Mouse (Mus musculus): ENCODE measurements at regions not wholly inside any gene's neighbourhood (a gene's known extent, or its start where the extent isn't known, plus 50 kb on each side); places are given as distances from the start of the nearest gene placed in this dataset.
"Not testable (repeated sequence)": the region's sequence is repeated elsewhere in the genome, so short reads cannot be mapped to it uniquely, and the experiment has no call there.

DNA sequence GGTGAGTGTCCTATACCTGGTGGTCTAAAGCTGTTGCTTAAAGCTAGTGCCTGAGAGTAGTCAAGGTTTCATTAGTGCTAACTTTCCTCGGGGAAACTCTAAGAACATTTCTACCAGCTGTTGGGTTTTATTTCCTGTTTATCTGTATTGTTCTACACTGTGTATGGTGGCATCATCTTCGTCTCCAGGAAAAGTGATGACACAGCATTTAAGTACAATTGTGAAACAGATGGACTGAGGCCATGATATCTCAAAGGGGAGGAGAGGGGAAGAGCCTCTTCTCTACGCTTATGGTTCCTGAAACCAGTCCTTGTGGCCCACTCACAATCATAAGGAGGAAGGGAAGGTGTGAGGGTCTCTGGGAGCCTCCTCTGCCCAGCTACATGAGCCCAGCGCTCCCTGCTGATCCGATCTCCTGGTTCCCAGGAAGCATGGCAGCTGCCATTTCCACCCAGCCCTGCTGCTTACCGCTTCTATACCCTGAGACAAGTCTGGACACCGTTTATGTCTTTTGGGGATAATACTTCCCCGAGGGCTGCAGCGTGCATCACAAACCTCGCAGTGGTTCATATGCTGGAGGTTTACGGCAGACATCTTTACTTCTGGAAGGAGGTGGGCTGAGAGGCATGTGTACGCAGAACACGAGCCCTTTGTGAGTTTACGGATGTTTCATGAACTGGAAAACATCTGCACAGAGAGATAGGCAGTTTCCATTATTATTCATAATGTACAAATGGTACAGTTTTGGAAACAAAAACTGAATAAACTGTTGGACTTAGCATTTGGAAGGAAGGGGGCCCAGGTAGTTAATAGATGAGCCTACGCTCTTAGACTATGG lies 189.6 kb downstream of the Fam43a start:
- intact Hi-C loops (cut with DNase I), result no loop called here
- DNase-seq (ENCODE audit: extremely low spot score in 1 of 2, low spot score in 2 of 2), result no peak

DNA sequence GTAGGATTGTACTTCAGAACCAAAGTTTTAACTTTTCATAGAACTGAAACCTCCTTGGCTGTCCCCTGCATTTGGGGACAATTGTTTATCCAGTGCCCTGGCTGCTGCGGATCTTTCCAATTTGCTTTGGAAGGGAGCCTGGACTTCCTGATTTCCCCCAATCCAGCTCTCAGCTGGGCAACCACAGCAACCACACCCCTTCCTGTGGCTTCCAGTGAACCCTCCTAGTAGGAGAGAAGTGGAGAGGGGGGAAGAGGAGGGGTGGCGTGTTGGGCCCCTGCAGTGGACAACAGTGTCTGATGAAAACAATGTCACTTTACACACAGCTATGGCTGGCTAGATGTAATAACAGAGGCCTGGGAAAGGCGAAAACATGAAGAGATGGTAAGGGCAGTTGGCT lies 190.5 kb downstream of the Fam43a start:
- peak in 1 of 2 experiments; percentile 65 for DNase-seq (ENCODE audit: extremely low spot score in 1 of 2, low spot score in 2 of 2)
- intact Hi-C loops (cut with DNase I), result no loop called here

DNA sequence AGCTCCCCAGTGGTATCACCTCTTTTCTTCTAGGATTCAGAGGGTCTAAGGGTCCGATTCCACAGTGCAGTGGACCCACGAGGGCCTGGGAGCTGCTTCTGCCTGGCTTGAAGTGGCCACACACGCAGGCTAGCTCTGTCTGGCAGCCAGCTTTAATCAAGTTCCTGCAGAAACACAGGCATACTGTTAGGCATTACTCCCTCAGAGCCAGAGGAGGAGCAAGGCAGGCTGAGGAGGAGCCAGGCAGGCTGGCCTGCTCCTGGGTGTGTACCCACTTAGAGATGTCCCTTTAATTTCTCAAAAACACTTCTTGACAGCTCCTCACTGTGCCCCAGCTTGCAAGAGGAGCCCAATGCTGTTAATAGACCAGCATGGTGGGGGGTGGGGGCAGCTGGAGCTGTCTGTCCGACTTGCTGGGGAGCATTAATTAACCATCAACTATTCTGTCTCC lies 191.1 kb downstream of the Fam43a start:
- intact Hi-C loops (cut with DNase I), result no loop called here
- DNase-seq (ENCODE audit: extremely low spot score in 1 of 2, low spot score in 2 of 2), result peak in 1 of 2 experiments; percentile 55

DNA sequence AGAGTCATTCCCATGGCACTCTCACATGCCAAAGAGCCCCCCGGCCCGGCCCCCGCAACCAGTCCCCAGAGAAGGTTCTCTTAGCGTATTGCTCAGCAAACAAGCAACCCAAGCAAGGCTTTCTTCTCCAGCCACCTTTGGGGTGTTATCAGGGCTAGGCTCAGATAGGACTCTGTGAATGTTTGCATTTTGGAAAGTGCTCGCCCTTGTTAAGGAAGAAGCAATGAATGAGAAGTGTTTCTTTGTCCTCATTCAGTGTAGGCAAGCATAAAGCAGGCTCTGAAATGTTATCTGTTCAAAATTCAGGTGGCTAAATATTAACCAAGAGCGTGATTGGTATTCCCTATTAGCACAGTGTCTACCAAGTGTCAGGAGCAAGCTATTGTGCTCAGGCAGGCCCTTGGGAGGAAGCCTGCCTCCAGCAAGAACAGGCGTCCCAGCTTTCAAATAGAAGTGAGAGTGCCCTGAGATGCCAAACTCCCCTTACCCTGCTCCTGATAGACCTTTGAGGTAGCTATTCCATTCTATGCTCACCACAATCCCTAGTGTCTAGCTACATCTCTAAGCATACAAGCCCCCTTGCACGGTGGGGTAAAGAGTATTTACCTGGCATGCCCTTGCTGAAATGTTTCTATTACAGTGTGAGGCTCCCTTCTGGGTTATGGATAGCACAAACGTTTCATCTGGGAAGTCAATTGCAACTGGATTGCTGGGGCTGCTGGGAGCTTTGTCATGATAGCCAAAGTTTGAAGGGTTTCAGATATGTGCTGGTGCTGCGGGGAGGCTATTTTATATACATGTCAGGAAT lies 191.7 kb downstream of the Fam43a start:
- DNase-seq (ENCODE audit: extremely low spot score in 1 of 2, low spot score in 2 of 2), result no peak
- intact Hi-C loops (cut with DNase I), result no loop called here

DNA sequence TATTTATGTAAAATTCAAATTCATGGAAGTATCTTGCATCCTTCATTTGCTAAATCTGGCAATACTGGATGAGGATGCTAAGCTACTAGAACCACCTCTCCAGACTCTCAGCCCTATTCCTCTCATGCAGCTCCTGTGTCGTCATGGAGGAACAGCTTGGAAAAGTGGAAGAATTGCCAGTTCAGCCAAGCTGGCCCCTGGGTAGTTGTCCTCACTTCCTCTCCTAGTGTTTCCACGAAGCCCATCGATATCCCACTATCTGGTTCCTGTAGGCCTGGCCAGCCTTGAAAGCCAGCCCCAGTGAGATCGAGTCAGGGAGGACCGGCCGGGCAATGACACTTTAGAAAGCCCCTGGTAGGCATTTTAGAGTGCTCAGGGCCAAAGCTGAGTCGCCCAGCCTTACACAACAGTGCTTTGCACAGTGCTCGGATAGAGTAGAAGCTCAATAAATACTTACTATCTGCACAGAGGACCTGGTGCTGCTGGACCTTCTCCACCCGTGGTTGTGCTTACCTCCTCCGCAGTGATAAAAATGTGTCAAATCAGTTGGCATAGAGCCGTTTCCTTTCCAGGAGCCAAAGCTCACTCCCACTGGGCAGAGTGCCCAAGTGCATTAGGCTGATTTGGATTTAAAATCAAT lies 193.3 kb downstream of the Fam43a start:
- intact Hi-C loops (cut with DNase I), result no loop called here
- DNase-seq (ENCODE audit: extremely low spot score in 1 of 2, low spot score in 2 of 2), result no peak

DNA sequence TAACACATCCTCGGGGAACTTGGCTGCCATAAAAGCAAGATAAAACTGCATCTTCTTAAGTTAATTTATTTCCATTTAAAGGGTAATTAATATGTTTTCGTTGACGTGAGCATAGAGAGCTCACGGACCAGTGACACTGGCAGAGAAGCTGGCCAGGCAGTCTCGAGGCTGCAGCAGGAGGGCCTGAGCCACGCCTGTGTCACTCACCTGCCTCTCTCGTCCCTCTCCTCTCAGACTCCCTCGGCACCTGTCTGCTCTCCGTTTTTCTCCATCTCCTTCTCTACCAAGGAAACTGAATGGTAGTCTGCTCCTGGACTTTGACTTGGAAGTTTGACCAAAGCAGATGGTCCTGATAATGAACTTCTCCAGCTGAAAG lies 193.8 kb downstream of the Fam43a start:
- intact Hi-C loops (cut with DNase I), result no loop called here
- DNase-seq (ENCODE audit: extremely low spot score in 1 of 2, low spot score in 2 of 2), result no peak

DNA sequence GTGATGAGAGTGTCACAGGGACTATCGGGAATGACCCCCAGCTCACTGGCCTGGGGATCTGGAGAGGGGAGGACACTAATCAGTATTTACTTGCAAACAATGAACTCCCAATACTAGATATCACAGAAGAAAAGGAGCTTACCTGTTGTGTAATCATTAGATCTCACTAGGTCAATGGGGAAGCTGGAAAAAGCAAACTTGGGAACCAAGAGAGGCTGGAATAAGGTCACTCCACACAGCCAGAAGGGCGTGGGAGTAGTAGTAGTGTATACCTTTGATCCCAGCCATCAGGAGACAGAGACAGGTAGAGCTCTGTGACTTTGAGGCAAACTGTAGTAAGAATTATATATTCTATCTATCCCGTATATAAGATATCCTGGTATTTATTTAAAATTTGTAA lies 194.3 kb downstream of the Fam43a start:
- intact Hi-C loops (cut with DNase I), result no loop called here
- DNase-seq (ENCODE audit: extremely low spot score in 1 of 2, low spot score in 2 of 2), result no peak

DNA sequence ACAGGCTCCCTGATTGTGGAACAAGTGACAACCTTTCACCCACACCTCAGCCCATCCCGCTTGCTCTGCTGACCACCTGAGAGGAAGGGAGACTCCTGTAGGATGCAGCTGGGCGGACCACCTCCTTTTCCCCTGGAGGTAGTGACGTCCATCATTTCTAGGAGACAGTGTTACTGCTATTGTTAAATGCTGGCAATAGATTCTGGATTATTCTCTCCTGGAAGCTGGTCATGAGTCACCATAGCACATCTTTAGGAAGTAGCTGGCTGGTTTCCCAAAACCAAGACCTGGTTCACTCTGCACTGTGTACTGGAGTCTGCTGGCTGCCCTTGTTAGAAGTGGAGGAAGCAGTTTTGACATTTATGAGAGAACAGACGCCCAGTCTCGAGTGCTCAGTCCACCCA lies 196.0 kb downstream of the Fam43a start:
- intact Hi-C loops (cut with DNase I), result no loop called here
- DNase-seq (ENCODE audit: extremely low spot score in 1 of 2, low spot score in 2 of 2), result peak in 1 of 2 experiments; percentile 36

DNA sequence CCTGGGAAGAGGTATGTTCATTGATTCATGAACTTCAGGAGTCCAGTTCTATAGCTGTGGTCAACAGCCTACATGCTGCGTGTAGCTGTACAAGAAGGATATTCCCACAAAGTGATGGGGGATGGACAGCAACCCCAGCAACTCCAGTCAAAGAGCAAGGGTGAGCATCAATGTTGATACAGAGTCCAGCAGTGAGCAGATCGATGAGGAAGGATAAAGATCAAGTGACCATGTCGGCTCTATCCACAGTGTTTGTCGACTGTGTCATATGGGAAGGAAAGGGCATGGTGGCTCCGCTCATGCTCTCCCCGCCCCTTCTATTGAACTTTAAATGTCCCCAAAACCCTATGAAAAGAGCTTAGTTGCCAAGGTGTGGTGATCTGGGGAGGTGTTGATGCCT lies 196.6 kb downstream of the Fam43a start:
- DNase-seq (ENCODE audit: extremely low spot score in 1 of 2, low spot score in 2 of 2), result no peak

DNA sequence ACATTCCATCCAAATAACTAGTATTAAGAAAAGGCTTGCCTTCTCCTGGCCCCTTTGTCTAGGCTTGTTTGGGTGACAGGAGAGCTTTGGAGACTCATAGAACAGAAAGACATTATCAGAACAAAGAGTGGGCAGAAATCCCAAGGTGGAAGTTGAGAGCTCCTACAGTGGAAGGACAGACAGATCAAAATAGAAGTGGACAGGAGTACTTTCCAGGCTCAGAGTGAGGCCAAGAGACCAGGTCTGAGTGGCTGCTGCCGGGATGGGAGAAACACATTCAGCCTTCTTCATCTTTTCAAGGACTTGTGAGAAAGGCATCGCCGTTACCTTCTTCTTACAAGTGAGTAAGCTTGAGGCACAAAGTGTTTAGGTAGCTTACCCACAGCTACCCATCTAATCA lies 197.5 kb downstream of the Fam43a start:
- no peak for DNase-seq (ENCODE audit: extremely low spot score in 1 of 2, low spot score in 2 of 2)
- intact Hi-C loops (cut with DNase I), result no loop called here

More for the DNA sequence above, 196.6 kb downstream of the Fam43a start:
- intact Hi-C loops (cut with DNase I), result no loop called here

DNA sequence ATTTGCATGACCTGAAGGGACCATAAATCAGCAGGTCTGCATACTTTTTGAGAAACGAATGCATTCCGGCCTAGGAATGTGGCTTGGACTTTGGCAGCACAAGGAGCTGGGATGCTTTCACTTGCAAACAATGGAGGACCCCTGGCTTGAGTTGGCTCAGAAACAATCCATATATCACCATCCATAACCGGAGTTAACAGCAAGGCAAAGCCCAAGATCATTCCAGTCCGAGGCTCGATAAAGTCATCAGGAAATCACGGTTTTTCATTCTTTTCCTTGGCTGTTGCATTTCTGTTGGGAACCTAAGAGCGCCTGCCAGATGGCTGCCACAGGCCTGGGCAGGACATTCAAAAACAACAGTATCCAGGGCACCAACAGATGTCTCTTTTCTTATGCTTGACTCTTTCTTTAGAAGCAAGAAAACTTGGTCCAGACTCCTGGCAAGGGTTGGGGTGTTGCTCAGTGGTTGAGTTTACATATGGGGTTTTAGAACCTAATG lies 198.5 kb downstream of the Fam43a start:
- intact Hi-C loops (cut with DNase I), result no loop called here

DNA sequence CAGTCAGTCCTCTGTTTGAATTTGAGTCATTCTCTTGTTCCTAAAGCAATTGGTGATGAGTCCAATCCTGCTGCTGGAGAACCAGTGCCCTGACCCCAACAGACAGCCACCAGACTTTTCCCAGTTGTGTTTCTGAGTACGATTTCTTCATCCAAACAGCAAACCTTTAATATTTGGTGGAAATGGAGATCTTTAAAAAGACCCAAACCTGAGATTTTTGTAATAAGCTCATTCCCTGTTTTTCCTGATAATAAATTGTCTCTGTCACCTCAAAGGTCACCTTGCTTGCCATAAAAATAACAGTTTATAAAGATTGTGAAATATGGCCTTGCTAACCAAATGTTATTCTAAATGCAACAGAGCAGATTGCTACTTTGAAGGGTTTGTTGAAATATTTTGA lies 199.0 kb downstream of the Fam43a start:
- no peak for DNase-seq (ENCODE audit: extremely low spot score in 1 of 2, low spot score in 2 of 2)
- intact Hi-C loops (cut with DNase I), result no loop called here

More for the DNA sequence above, 198.5 kb downstream of the Fam43a start:
- no peak for DNase-seq (ENCODE audit: extremely low spot score in 1 of 2, low spot score in 2 of 2)

DNA sequence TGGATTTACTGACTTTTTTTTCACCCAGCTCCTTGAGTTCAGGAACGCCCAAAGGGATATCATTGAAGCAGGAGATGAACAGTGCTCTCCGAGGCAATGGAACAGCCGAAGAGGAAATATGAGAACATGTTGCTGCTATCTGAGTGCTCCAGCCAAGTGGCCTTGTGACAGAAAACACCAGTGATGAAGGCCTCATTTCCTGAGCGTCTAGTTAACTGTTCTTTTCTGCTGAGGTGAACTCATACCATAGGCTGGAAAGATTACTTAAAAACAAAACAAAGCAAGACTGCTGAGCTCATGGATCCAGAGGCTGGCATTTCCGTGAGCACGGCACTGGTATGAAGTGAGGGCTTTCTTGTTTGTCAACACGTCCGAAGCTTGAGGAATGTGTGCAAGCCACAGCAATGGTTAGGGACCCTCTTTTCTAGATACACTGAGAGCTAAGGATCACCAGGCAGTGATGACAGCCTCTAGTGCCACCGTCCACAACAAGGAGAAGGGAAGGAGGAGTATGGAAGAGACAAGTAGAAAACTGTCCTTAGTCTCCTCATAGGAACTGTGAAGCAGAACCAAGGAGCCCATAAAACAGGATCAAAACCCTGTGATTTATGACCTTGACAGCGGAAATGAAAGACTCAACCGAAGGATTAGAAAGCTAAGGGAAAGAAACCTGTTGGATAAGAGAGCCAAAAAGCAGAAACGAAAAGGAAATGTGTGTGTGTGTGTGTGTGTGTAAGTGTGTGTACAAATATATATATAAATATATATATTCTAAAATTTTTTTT lies 200.4 kb downstream of the Fam43a start:
- DNase-seq (ENCODE audit: extremely low spot score in 1 of 2, low spot score in 2 of 2), result no peak
- intact Hi-C loops (cut with DNase I), result no loop called here

DNA sequence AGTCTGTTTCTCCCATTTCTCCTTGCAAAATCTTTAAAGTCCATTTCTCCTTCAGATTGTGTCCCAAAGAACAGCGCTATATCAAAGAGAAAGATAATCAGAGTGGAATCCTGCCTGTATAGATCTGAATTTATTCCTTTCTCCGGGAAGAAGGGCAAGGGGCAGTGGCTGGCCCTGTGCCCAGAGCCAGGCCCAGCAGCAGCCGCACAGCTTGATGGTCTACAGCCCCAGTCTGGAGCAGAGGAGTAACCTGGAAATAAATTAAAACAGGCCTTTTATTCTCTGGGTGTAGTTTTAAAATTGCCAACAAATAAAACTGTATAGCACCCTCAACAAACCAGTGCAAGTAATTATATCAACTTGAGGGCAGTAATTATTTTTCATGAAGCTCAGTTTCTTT lies 204.5 kb downstream of the Fam43a start:
- DNase-seq (ENCODE audit: extremely low spot score in 1 of 2, low spot score in 2 of 2), result no peak
- intact Hi-C loops (cut with DNase I), result no loop called here

DNA sequence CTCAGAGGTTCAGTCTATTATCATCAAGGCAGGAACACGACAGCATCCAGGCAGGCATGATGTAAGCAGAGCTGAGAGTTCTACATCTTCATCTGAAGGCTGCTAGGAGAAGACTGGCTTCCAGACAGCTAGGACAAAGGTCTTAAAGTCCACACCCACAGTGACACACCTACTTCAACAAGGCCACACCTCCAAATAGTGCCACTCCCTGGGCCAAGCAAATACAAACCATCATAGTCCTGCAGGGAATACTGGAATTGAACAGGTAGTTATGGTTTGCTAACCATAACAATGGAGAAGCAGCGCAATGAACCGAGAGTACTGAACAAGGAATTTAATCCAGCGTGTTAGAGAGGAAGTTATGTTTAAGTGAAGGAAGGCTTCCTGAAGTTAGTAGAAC lies 206.7 kb downstream of the Fam43a start:
- intact Hi-C loops (cut with DNase I); DNase-seq (ENCODE audit: extremely low spot score in 1 of 2, low spot score in 2 of 2): not testable (repeated sequence)

DNA sequence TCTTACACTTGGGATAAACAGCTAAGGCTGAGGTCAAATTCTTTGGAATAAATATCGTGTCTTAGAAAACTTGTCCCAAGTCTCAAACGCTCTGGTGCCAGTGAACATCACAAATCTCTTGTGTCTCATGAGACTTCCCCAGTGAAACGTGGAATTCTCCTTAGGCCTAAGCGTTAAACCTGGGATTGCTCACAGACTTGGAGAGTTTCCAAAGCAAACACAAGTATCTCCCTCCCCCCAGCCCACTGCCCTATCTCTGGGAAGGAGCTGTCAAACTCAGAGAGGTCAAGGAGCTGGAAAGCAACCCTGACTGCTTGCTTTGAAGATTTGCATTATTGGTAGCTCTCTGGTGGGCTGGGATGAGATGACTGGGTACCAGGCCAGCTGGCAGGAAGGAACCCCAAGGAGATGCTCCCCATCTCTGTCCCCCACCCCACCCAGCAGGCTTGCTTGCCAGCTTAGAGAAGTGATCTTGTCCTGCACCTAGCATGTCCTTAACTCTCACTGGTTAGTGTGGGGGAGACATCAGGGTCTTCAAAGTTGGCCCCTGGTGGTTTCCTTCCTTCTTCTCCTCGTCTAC lies 219.1 kb downstream of the Fam43a start:
- no peak for DNase-seq (ENCODE audit: extremely low spot score in 1 of 2, low spot score in 2 of 2)
- intact Hi-C loops (cut with DNase I), result no loop called here

DNA sequence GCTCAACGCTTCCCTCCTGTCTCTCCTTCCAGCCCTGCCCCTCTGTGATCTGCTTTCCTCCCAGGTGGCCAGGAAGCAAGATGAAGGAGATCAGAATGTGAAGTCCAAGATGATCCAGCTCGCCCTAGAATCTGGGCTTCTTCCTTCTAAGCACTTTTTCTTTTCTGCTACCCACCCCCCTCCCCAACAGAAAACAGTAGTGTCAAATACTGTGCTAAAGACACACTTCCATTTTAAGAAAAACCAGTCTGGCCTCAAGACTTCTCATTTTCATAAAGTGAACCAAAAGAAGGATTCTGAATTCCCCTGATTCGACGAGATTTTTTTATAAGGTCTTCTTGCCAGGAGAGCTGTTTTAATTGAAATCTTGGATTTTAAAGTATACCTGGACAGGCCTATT lies 219.8 kb downstream of the Fam43a start:
- intact Hi-C loops (cut with DNase I), result no loop called here
- no peak for DNase-seq (ENCODE audit: extremely low spot score in 1 of 2, low spot score in 2 of 2)

DNA sequence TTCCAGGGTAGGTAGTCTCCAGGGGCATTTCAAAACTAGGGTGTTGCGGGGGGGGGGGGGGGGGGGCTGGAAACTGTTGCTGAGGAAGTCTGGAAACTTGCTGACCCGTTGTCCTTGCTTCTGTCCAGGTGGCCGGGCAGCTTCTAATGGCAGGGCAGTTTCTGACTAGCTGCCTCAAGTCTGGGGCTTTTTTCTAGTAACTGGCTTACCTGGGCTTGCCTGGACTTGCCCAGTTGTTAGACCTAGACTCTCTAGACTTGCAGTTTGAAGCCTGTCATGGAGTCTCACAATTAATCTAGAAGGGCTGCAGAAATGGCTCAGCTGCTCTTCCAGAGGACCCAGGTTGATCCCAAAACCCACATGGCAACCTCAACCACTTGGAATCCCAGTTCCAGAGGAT lies 220.7 kb downstream of the Fam43a start:
- intact Hi-C loops (cut with DNase I), result no loop called here
- no peak for DNase-seq (ENCODE audit: extremely low spot score in 1 of 2, low spot score in 2 of 2)
